Comparison of ENCODE assay signal across 8 mouse cellular contexts in the genomic region with DNA sequence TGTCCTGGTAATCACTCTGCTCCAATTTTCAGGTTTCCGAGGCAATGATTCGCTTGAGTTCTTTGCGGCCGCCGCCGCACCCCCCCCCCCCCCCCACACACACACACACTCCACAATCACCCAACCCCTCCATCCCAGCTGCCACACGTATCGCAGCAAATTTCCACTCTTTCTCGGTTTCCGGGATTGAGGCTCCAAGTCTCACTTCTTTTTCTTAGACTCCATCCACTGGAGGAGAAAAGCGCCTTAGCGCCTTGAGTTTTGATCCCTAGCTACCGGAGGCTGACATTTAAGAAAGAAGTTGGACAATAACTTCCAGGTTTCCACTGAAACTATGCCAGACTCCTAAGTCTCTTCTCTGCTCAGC. TPM values are rescaled to one million over a fixed set of nuclear protein-coding genes. Genes with fewer than 3 reads are reported as not detected.
DNase-seq lines count a peak whose midpoint lies in the region; ATAC-seq lines count a peak whose summit lies in the region.

No protein-coding gene starts in this region.

- peak overlapping the region; percentile 99 for H3K27ac ChIP-seq in kidney, embryonic 15.5 days
- peak overlapping the region; percentile 92 for H3K27ac ChIP-seq in forebrain, embryonic 14.5 days (ENCODE audit: low read depth, low read length)
- peak overlapping the region; percentile 96 for H3K27ac ChIP-seq in liver, embryonic 15.5 days (replicated peaks)

- H3K9me3 ChIP-seq in kidney, embryonic 15.5 days (replicated peaks), result peaks cover 4% of the 10 kb centered on the region; the same call in 1 of the 2 replicates
- no peaks in the 10 kb centered on the region for H3K9me3 ChIP-seq in forebrain, embryonic 14.5 days (replicated peaks; ENCODE audit: control insufficient read depth, low read length)
- no peaks in the 10 kb centered on the region for H3K9me3 ChIP-seq in liver, embryonic 15.5 days (replicated peaks)

- peak overlapping the region; percentile 66 for H3K4me3 ChIP-seq in kidney, embryonic 15.5 days (replicated peaks)
- peak overlapping the region; percentile 88 for H3K4me3 ChIP-seq in forebrain, embryonic 14.5 days (ENCODE audit: low read depth, low read length)
- peak overlapping the region; percentile 87 for H3K4me3 ChIP-seq in liver, embryonic 15.5 days (replicated peaks)

- 0% methylated on average over 13 of the region's 13 CpGs for WGBS in kidney, embryonic 15.5 days
- 0% methylated on average over 13 of the region's 13 CpGs for WGBS in forebrain, embryonic 14.5 days
- WGBS in liver, embryonic 15.5 days (ENCODE audit: insufficient replicate concordance), result 0% methylated on average over 13 of the region's 13 CpGs

- DNase-seq in kidney, adult 9 months, result no peak
- DNase-seq in T-cell, adult 2 months (ENCODE audit: low spot score), result peak; percentile 0
- peak; percentile 57 for DNase-seq in forebrain, embryonic 14.5 days (ENCODE audit: low spot score)
- DNase-seq in B cell, adult 2 months, result no peak
- no peak for DNase-seq in spleen, postnatal 36 days (ENCODE audit: low spot score in 2 of 2)
- DNase-seq in c-Kit-positive CD71-positive TER-119-positive erythroid progenitor cells, embryonic 14.5 days (ENCODE audit: low spot score), result no peak

- no peak for ATAC-seq in kidney, embryonic 15.5 days (replicated peaks; ENCODE audit: low FRiP score)
- ATAC-seq in forebrain, embryonic 14.5 days, result no peak
- 0 out of 2 replicates have a peak, but pooled peaks have one; percentile 8 for ATAC-seq in liver, embryonic 15.5 days (ENCODE audit: insufficient read depth)

- peaks cover 29% of the 10 kb centered on the region for H3K4me1 ChIP-seq in kidney, embryonic 15.5 days
- H3K4me1 ChIP-seq in forebrain, embryonic 14.5 days (ENCODE audit: control insufficient read depth, insufficient read depth, low read length), result peaks cover 14% of the 10 kb centered on the region
- peaks cover 67% of the 10 kb centered on the region for H3K4me1 ChIP-seq in liver, embryonic 15.5 days (replicated peaks)

- no peaks in the 10 kb centered on the region for H3K36me3 ChIP-seq in kidney, embryonic 15.5 days
- H3K36me3 ChIP-seq in forebrain, embryonic 14.5 days (ENCODE audit: control insufficient read depth, insufficient read depth, low read length), result no peaks in the 10 kb centered on the region
- no peaks in the 10 kb centered on the region for H3K36me3 ChIP-seq in liver, embryonic 15.5 days (replicated peaks)

- H3K27me3 ChIP-seq in kidney, embryonic 15.5 days, result no peaks in the 10 kb centered on the region
- H3K27me3 ChIP-seq in forebrain, embryonic 14.5 days (replicated peaks; ENCODE audit: control insufficient read depth, insufficient read depth, low read length), result no peaks in the 10 kb centered on the region
- no peaks in the 10 kb centered on the region for H3K27me3 ChIP-seq in liver, embryonic 15.5 days

- peak overlapping the region; percentile 64 for H3K4me2 ChIP-seq in kidney, embryonic 15.5 days
- H3K4me2 ChIP-seq in forebrain, embryonic 14.5 days (ENCODE audit: low read length), result peak overlapping the region; percentile 59
- H3K4me2 ChIP-seq in liver, embryonic 15.5 days, result peak overlapping the region; percentile 83

- peak overlapping the region; percentile 70 for H3K9ac ChIP-seq in kidney, embryonic 15.5 days
- H3K9ac ChIP-seq in forebrain, embryonic 14.5 days (ENCODE audit: low read length), result peak overlapping the region; percentile 84
- H3K9ac ChIP-seq in liver, embryonic 15.5 days, result peak overlapping the region; percentile 95

RNA-seq across cellular contexts. Expression of gene Phactr4, which starts 0.8 kb away (rescaled TPM):
- 25.6 and 27.3 TPM in 2 replicates for polyA plus RNA-seq in kidney, embryonic 15.5 days (2015; fragmentation: Nextera tagmentation; extraction: Ambion mirVana)
- polyA plus RNA-seq in forebrain, embryonic 14.5 days (2014; fragmentation: Nextera tagmentation; extraction: Ambion mirVana), result 11.8 and 12.0 TPM in 2 replicates
- polyA plus RNA-seq in liver, embryonic 15.5 days (2015; fragmentation: Nextera tagmentation; extraction: Ambion mirVana), result 8.0 and 8.6 TPM in 2 replicates

RNA-seq across cellular contexts. Expression of gene Med18, which starts 42.2 kb away (rescaled TPM):
- 25.2 and 25.6 TPM in 2 replicates for polyA plus RNA-seq in kidney, embryonic 15.5 days (2015; fragmentation: Nextera tagmentation; extraction: Ambion mirVana)
- 6.2 and 6.3 TPM in 2 replicates for polyA plus RNA-seq in forebrain, embryonic 14.5 days (2014; fragmentation: Nextera tagmentation; extraction: Ambion mirVana)
- polyA plus RNA-seq in liver, embryonic 15.5 days (2015; fragmentation: Nextera tagmentation; extraction: Ambion mirVana), result 10.7 and 11.2 TPM in 2 replicates

Comparison
In these comparisons a context has a peak if more than half of its experiments do, and no peak if none do; other contexts are left out.
1. DNase-seq: peak in T-cell, adult 2 months (single experiment) and forebrain, embryonic 14.5 days (single experiment); none in kidney, adult 9 months (single experiment), B cell, adult 2 months (0 of 2), spleen, postnatal 36 days (0 of 2) and c-Kit-positive CD71-positive TER-119-positive erythroid progenitor cells, embryonic 14.5 days (single experiment).
2. Peak in every context shown above with its lines, with median percentiles within 50 percentile points of each other: H3K27ac ChIP-seq, H3K4me2 ChIP-seq, H3K4me3 ChIP-seq and H3K9ac ChIP-seq.